Mouse (Mus musculus): ENCODE measurements around the gene Sycp1.

The Sycp1 gene

GRCm38 (mm10) chr3:102935451-102936354 is at the start of gene Sycp1:
Sycp1 (minus strand) TSS chr3:102936100.
- no peak for DNase-seq (ENCODE audit: low read depth, low spot score)

DNA sequence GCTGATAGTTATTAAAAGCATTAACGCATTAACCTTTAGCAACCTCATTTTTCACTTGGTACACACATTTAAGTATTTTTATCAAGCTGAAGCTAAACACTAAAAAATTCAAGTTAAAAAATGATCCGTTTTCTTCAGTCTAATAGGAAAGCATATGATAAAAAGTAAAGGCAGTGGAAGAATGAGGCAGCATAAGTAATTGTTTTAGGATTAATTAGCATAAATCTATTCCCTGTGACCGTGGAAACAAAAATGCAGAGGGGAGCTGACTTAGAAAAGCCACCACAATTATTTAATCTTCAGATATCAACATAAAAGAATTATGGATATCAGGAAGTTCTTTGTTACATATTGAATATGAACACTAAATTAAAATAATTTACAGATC is 44.4 kb upstream of the Sycp1 start:
- no peak for DNase-seq (ENCODE audit: low read depth, low spot score)

- DNase-seq (ENCODE audit: low read depth, low spot score), result peak; percentile 11
These were observed 43.8 kb upstream of the Sycp1 start for GRCm38 (mm10) chr3:102979550-102980348.

DNA sequence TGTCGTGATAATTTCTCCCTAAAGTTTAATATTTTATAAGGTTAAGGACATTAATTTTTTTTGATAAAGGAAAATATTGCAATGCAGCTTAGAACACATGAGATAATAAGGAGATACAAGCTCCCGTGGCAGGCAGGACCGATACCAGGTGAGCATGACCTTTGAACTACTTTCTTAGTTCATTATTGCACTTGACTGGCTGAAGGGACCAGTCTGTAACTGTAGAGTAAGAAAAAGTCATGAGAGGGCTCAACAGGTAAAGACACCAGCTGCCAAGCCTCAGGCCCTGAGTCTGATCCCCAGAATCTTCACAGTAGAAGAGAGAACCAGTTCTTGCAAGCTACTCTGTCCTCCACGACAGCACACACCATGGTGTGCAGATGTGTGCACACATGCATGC is 41.0 kb upstream of the Sycp1 start:
- no peak for DNase-seq (ENCODE audit: low read depth, low spot score)

DNA sequence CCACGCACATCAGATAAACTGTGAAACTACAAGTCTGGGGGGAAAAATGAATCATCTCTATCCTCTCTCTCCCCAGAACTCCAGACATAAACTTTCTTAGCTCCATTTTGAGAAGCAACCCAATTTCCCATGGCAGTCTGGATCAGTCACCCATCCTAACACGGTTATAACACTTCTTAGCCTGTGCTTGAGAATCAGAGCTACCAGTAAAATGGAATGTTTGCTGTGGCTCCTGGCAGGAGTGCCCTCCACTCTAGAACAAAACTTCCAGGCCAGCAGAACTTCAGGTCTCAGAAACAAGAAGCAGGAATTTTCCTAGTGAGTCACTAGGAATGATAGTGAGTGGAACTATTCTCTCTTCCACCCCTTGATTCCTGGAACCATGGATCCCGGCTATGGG is 34.6 kb upstream of the Sycp1 start:
- DNase-seq (ENCODE audit: low read depth, low spot score), result no peak

DNA sequence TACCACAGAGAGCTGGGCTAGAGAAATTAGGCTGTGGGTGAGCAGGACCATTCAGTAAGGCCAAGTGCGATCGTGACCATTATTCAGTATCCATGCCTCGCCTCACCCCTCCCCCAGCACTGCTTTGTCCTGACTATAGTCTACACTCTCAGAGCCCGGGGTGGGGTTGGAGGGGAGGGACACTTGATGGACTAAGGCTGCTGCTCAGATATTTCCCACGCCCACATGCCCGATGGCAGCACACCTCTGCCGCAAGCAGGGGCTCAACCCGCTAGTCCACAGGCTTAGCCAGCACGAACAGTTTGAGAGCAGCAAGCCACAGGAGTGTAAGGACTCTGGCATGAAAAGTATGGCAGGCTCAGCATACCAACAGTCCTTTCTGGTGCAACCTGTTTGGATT is 34.2 kb upstream of the Sycp1 start:
- DNase-seq (ENCODE audit: low read depth, low spot score), result no peak

GRCm38 (mm10) chr3:102964033-102964432 is 28.1 kb upstream of the Sycp1 start, which contains the start of gene Nr1h5:
Nr1h5 (minus strand) TSS chr3:102964133.
- no peak for DNase-seq (ENCODE audit: low read depth, low spot score)

GRCm38 (mm10) chr3:102955596-102955995 is 19.7 kb upstream of the Sycp1 start:
- no peak for DNase-seq (ENCODE audit: low read depth, low spot score)

GRCm38 (mm10) chr3:102955143-102955542 is 19.2 kb upstream of the Sycp1 start:
- no peak for DNase-seq (ENCODE audit: low read depth, low spot score)

GRCm38 (mm10) chr3:102954476-102954875 is 18.6 kb upstream of the Sycp1 start:
- no peak for DNase-seq (ENCODE audit: low read depth, low spot score)

- no peak for DNase-seq (ENCODE audit: low read depth, low spot score)
These were observed 11.0 kb upstream of the Sycp1 start for GRCm38 (mm10) chr3:102946861-102947260.

GRCm38 (mm10) chr3:102946312-102946711 is 10.4 kb upstream of the Sycp1 start:
- DNase-seq (ENCODE audit: low read depth, low spot score), result no peak

- no peak for DNase-seq (ENCODE audit: low read depth, low spot score)
These were observed 2.2 kb upstream of the Sycp1 start for GRCm38 (mm10) chr3:102938100-102938499.

- no peak for DNase-seq (ENCODE audit: low read depth, low spot score)
These were observed 36.8 kb downstream of the Sycp1 start for GRCm38 (mm10) chr3:102899136-102899535.

DNA sequence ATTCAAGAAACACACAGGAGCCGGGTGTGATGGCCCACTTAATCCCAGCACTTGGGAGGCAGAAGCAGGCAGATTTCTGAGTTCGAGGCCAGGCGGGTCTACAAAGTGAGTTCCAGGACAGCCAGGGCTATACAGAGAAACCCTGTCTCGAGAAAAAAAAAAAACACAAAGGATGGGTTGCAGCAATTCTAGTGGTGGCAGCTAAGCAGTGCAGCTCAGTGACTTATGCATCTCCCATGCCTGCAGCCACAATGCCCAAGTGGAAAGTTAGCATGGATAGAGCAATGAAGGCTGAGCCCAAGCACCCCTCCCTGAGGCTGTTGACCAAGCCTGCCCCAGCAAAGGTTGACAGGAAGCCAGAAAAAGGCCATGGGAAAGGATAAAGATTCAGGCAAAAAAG is 55.4 kb downstream of the Sycp1 start:
- no peak for DNase-seq (ENCODE audit: low read depth, low spot score)

DNA sequence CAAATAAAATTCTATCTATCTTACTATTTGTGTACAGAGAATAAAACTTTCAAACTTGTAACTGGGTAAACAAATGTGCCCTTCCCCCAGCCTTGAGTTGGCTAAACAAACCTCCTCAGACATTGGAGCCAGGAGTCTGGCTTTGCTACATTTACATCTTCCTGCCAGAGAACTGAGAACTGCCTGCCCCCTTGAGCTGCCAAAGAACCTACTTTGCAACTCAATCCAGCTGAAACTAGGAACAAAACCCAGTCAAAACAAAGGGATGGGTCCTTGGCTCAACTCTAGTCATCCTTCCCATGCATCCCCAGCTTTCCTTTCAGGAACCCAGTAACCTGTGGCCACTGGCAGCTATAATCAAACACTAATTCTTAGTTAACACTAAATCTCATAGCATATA is 87.2 kb downstream of the Sycp1 start:
- DNase-seq (ENCODE audit: low read depth, low spot score), result no peak

DNA sequence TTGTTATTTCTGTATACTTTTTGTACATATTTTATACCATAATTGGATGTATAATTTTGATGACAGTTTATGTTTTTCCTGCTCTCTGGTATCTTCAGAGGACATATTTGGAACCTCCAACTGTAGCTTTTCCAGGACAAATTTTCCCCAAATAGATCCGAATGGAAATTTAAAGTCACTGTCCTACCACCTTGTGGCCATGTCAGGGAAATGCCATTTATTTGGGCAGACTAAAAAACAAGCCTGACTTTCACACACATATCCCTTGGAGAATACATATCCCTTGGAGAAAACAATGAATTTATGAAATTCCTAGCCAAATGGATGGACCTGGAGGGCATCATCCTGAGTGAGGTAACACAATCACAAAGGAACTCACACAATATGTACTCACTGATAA is 93.5 kb downstream of the Sycp1 start:
- no peak for DNase-seq (ENCODE audit: low read depth, low spot score)

GRCm38 (mm10) chr3:102803937-102804336 is 132.0 kb downstream of the Sycp1 start:
- DNase-seq (ENCODE audit: low read depth, low spot score), result peak; percentile 64

DNA sequence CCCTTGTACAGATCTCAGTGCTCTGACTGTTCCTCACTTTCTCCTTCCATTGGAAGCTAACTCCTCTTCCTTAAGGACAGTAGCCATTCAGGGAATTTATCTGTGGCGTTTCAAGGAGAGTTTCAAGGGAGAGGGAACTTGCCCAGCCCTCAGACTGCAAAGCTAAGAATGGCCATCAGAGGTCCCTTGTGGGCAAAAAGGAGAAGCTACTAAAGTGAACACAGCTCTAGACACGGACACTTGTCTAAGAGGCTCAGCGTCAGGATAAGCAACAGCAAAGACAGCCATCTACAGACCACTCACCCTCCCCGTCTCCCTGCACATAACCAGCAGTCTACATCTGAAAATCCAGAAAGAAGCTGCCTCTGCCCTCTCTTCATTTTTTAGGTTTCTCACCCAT is 148.5 kb downstream of the Sycp1 start:
- no peak for DNase-seq (ENCODE audit: low read depth, low spot score)

- DNase-seq (ENCODE audit: low read depth, low spot score), result no peak
These were observed 153.3 kb downstream of the Sycp1 start, which contains the start of gene Tshb for GRCm38 (mm10) chr3:102782618-102783017. Tshb (minus strand) TSS chr3:102782718.

DNA sequence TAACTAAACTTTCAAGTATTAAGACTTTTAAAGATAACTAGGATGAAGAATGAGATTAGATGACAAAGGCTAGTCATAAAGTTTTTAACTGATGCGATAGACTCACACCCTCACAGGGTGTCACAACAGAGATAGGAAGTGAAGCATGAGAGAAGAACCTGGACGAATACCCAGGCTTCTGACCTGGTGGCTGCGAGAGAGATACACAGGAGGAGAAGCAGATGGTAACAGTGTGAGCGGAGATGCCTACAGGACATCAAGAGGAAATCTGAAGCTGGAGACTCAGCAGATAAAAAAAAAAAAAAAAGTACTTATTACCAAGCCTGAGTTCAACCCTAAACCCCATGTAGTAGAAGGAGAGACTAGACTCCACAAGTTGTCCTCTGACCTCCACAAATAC is 162.9 kb downstream of the Sycp1 start:
- no peak for DNase-seq (ENCODE audit: low read depth, low spot score)

All from telencephalon, adult 2 months (tissue).